Mouse (Mus musculus) spleen, adult 2 months (tissue): ENCODE measurements around the gene Grip1.

Source experiments
- CTCF ChIP-seq: fragments of 200-500 bp; IDR thresholded peaks from 2 replicates; pipeline ENCODE4 v1.5.1; 2011; ENCODE audit warnings: mild to moderate bottlenecking, inconsistent platforms; ENCODE audit not compliant: insufficient read depth, insufficient read length, insufficient replicate concordance; ENCODE audit errors: extremely low read depth
- POLR2A ChIP-seq: fragments of 200-500 bp; IDR thresholded peaks from 2 replicates; pipeline ENCODE4 v1.6.1; 2011; ENCODE audit warnings: low read depth, low read length, inconsistent platforms

DNA sequence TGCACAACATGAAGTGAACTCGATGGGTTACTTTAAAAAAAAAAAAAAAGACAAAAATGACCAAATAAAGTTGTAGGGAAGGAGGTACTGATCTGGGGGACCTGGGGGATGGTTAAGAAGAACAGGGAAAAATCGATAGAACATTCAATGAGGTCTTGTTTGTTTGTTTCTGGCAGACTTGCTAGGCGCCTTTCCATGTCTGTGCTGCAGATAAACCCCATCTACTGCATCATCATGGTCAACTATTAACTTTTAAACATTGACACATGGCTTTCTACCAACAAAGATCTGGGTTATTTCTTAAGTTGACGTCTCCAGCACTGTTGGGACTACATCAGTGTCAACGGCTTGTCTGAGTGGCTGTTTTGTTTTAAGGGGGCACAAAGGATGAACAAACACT, 474.3 kb downstream of the Grip1 start:
- TF ChIP-seq CTCF (no peak), POLR2A (no peak)
